Mouse (Mus musculus) cortical plate, adult 2 months (tissue): ENCODE measurements at regions not wholly inside any gene's neighbourhood (a gene's known extent, or its start where the extent isn't known, plus 50 kb on each side); places are given as distances from the start of the nearest gene placed in this dataset.

Experiments used
- H3K27ac ChIP-seq: fragments of 200-500 bp; 2 replicates; pipeline ENCODE4 v1.5.1; 2012; ENCODE audit warnings: low read length, control low read depth, inconsistent platforms; ENCODE audit not compliant: insufficient read depth
- H3K4me1 ChIP-seq: fragments of 200-500 bp; 2 replicates; pipeline ENCODE4 v1.6.1; 2011; ENCODE audit warnings: low read length; ENCODE audit not compliant: control insufficient read depth, insufficient read depth
- H3K4me3 ChIP-seq: fragments of 200-500 bp; 2 replicates; pipeline ENCODE4 v1.5.1; 2011; ENCODE audit warnings: mild to moderate bottlenecking, low read length, control low read depth; ENCODE audit not compliant: insufficient read depth
- CTCF ChIP-seq: fragments of 200-500 bp; IDR thresholded peaks from 2 replicates; pipeline ENCODE4 v1.5.1; 2011; ENCODE audit warnings: mild to moderate bottlenecking, control low read depth, low read length; ENCODE audit not compliant: insufficient read depth; ENCODE audit errors: extremely low read depth
- POLR2A ChIP-seq: fragments of 200-500 bp; IDR thresholded peaks from 2 replicates; pipeline ENCODE4 v1.6.1; 2011; ENCODE audit warnings: mild to moderate bottlenecking, low read length, control low read depth; ENCODE audit not compliant: insufficient read depth; ENCODE audit errors: extremely low read depth

DNA sequence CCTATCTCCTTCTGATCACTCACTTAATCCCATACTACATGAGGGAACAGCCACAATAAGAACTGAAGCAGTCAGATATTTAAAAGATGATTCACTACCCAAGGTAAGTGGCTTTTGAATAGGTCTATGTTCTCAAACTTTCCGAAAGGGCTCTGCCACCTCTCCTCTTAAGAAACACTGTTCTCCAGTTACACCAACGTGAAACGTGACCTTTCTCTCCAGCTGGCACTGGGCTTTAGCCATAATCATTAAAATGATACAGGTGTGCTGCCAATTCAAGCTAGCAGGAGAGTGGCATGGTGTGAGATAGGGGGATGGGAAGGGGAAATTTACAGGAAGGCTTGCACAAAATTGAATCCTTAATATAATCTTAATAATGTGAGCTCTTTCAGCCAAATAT lies 2216.4 kb upstream of the Gm7489 start:
- TF ChIP-seq POLR2A, result no peak
- no peak for TF ChIP-seq CTCF
- no peak overlapping the region for H3K27ac ChIP-seq
- no peak overlapping the region for H3K4me3 ChIP-seq
- no peaks in the 10 kb centered on the region for H3K4me1 ChIP-seq

GRCm38 (mm10) chr15:51671667-51672372 lies 2212.9 kb upstream of the Gm7489 start:
- H3K4me3 ChIP-seq, result no peak overlapping the region
- TF ChIP-seq POLR2A (no peak), CTCF (no peak)
- H3K27ac ChIP-seq, result no peak overlapping the region
- H3K4me1 ChIP-seq, result no peaks in the 10 kb centered on the region

- TF ChIP-seq CTCF (no peak), POLR2A (no peak)
- Histone ChIP-seq H3K27ac (no peak overlapping the region), H3K4me3 (no peak overlapping the region), H3K4me1 (no peaks in the 10 kb centered on the region)
Observed at GRCm38 (mm10) chr15:51673483-51673882, 2211.2 kb upstream of the Gm7489 start.

DNA sequence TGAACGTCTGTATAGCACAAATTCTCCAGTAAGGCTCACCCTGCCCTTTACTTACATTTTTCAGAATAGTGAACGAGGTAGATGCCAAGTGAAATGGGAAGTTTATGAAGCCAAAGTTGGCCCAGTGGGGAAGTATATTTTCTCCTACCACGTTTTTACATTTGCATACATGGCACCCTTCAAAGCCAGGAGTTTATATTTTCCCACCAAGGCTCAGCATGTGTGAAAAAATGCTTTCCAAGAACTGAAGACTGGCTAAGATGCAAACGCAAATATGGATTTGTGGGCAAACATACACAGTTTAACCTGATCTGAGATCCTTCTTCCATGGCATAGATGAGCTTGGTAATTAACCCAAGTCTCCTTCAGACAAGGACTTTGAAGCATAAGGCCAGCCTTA lies 2209.4 kb upstream of the Gm7489 start:
- Histone ChIP-seq H3K4me1 (no peaks in the 10 kb centered on the region), H3K4me3 (no peak overlapping the region)

DNA sequence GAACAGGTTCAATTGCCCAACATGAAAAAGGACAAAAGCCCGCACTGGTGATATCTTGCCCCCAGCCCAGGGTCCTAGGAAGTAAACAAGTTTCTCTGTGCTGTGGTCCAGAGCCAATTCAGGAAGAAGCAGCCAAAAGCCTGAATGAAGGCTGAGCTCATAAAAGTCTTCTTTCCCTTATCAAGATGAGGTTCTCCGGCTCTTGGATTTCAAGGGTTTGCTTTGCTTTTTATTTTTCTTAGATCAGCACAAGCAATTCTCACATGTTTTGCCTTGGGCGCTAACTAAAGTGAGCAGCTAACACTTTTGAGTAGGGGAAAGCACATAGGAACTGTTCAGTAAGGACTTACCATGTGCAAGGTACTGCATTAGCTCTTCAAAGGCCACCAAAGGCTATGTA lies 2208.0 kb upstream of the Gm7489 start:
- Histone ChIP-seq H3K4me3 (no peak overlapping the region), H3K27ac (no peak overlapping the region), H3K4me1 (no peaks in the 10 kb centered on the region)
- TF ChIP-seq CTCF, result no peak
- TF ChIP-seq POLR2A, result no peak

More for the DNA sequence above, 2209.4 kb upstream of the Gm7489 start:
- no peak overlapping the region for H3K27ac ChIP-seq
- TF ChIP-seq CTCF (no peak), POLR2A (no peak)

DNA sequence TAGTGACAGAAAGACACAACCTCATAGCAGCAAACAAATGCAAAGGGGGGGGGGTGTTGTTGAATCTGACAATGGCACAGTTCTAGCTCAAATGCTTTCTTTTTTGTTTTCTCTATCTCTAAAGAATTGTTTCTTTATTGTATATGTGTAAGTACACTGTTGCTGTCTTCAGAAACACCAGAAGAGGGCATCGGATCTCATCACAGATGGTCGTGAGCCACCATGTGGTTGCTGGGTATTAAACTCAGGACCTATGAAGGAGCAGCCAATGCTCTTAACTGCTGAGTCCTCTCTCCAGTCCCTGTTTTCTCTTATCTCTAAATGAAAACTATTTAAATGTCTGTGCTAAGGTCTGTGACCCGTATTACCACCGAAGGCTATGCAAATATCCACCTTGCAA lies 2207.4 kb upstream of the Gm7489 start:
- H3K4me1 ChIP-seq, result no peaks in the 10 kb centered on the region
- H3K27ac ChIP-seq, result no peak overlapping the region
- H3K4me3 ChIP-seq, result no peak overlapping the region
- TF ChIP-seq POLR2A, result no peak
- 0 out of 2 replicates have a peak, but pooled peaks have one; percentile 7 for TF ChIP-seq CTCF

DNA sequence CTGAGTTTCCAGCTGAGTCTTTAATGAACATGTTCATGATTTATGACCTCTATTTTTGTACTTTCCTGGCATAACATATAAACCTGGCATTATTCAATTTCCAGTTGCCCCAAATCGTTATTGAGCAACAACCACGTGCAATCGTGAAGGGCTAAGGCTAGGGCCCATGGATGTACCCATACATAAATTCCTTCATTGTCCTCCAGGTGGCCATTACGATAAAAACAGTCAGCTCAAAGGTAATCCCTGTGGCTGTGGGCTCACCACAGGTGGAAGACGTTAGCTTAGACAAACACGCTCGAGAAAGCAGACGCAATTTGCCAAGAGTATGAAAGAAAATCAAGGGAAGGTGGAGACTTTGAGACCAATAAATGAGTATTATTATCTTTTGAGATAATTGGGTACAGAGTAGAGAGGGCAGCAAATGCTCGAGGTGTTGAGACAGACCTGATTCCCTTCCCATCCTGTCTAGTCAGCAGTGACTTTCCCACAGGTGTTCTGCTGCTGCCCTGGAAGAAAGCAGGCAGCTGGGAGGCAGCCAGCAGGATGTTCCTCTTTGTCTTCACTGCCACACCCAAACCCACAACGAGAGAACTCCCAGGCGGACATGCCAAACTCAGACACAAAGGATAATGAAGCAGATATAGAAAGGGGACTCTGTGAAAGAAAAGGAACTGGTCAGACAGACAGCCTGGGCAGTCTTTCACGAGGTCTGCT lies 2205.4 kb upstream of the Gm7489 start:
- Histone ChIP-seq H3K4me3 (no peak overlapping the region), H3K4me1 (no peaks in the 10 kb centered on the region), H3K27ac (no peak overlapping the region)
- TF ChIP-seq CTCF, result no peak
- no peak for TF ChIP-seq POLR2A

DNA sequence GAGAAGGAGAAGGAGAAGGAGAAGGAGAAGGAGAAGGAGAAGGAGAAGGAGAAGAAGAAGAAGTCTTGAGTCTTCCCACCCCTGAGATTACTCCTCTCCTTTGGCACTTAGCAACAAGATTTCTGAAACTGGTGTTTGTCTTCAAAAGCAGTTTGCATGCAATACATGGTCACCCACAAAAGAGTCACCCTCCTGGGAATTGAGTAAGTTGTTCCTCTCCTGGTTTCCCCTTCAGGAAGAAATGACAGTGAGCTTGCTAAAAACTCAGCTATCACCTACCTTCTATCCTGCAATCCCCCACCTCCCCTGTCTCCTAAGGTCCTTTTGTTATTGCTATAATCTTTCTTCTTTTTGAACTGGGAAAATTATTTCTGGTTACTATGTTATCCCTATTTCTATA lies 2204.2 kb upstream of the Gm7489 start:
- Histone ChIP-seq H3K4me1 (no peaks in the 10 kb centered on the region), H3K27ac (no peak overlapping the region), H3K4me3 (no peak overlapping the region)
- TF ChIP-seq POLR2A (no peak), CTCF (no peak)

- no peak overlapping the region for H3K27ac ChIP-seq
- H3K4me3 ChIP-seq, result no peak overlapping the region
- TF ChIP-seq POLR2A (no peak), CTCF (no peak)
- no peaks in the 10 kb centered on the region for H3K4me1 ChIP-seq
Observed at GRCm38 (mm10) chr15:51681191-51681590, 2203.5 kb upstream of the Gm7489 start.

- Histone ChIP-seq H3K27ac (no peak overlapping the region), H3K4me3 (no peak overlapping the region), H3K4me1 (no peaks in the 10 kb centered on the region)
- TF ChIP-seq CTCF (no peak), POLR2A (no peak)
Observed at GRCm38 (mm10) chr15:51682331-51682730, 2202.4 kb upstream of the Gm7489 start.
